Mouse (Mus musculus) CH12F3 (cell line): ENCODE measurements around the gene Dclre1c.

Experiments
- in situ Hi-C: fragments of 300-500 bp; cut with MboI; formaldehyde crosslinking; loops from 2 replicates; pipeline ENCODE4 v1.14.3; 2020; ENCODE audit warnings: low sequenced_read_pairs

The Dclre1c gene

GRCm38 (mm10) chr2:3474861-3475283 lies 50.9 kb downstream of the Dclre1c start, which contains the start of gene Suv39h2:
Gene Suv39h2 (minus strand): TSS chr2:3475031.
- in situ Hi-C loops = no loop called here

DNA sequence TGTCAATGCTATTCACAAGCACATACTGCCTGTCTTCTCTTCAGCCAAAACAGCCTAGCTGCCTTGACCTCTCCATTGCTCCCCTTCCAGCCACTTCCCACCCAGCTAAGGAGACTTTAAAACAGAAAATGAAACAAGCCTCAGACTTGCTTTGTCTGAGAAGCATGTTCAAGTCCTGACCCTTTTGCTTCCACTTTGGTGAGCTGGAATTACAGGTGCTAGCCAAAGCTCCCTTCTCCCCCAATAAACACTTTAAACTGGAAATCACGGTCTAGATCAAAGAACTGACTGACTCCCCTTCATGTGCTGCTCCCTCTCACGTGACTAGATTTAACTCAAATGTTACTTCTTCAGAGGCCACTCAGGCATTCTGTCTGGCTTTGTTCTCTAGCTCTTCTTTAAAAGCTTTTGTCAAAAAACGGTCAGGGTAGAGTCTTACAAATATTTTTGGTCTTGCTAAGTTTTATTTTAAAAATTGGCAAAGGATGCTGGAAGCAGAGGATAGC lies 51.9 kb downstream of the Dclre1c start:
- in situ Hi-C loops = no loop called here

GRCm38 (mm10) chr2:3480239-3480638 lies 56.3 kb downstream of the Dclre1c start:
- in situ Hi-C loops = no loop called here

DNA sequence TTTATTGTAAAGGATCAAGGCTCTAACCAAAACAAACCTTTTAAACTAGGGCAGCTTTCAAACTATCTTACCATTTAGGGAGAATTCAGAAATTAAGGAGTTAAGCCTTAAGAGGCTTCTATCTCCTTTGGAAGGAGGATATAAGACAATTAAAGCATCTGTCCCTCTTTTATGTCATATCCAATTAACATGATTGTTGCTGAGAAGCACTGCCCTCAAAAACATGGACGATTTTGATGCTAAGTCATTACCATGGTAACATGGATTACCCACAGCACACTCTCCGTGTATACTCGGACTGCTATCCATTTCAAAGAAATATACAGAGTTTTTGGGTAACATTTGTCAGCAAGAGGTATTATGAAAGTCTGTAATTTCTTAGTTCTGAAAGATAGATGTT lies 65.9 kb downstream of the Dclre1c start:
- in situ Hi-C loops = no loop called here

DNA sequence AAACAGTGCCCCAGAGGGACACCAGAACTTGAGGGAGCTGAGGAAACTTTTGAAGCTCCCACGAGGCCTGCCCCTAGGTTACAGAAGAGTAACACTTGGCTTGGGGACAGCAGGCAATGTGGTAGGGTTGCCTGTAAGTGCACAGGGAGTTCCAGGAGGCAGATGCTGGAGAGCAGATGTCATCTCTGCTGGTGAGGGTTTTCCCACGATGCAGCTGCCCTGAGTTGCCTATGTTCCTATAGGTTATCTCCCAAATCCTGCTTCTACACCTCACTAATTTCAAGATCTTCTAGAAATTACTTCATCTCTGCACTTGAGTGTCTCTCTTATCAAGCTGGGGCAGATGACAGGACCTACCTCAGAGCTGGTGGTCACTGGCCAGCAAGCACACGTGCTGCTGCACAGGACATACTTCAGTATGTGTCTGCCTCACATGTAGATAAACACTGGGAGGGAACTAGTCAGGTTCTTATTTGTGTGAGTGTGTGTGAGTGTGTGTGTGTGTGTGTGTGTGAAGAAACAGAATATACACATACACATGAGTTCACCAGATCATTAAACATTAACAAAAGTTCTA lies 70.0 kb downstream of the Dclre1c start:
- in situ Hi-C loops = no loop called here

- in situ Hi-C loops = no loop called here
Measured at GRCm38 (mm10) chr2:3499543-3499942, 75.6 kb downstream of the Dclre1c start.

- in situ Hi-C loops = no loop called here
Measured at GRCm38 (mm10) chr2:3500886-3501285, 77.0 kb downstream of the Dclre1c start.

DNA sequence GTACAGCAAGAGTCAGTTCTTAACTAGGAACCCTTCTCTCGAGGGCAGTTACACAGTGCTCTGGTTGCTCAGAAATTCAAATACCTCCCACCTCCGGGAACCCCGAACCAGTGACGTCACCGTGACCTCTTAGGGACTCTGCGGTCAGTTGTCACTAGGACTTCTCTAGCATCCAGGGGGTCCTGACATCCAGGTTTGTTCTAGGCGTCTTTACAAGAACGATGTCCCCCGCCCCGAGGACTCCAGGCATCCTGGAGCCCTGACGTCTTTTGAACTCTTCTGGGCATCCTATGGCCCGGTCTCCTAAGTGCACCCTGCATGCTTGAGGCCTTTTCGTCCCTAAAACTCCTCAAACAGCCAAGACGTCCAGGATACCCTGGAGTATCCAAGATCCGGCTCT lies 88.1 kb downstream of the Dclre1c start:
- in situ Hi-C loops = no loop called here

GRCm38 (mm10) chr2:3512552-3513454 lies 88.9 kb downstream of the Dclre1c start, which contains the start of the genes Gm45902, Hspa14 and Cdnf:
Gene Gm45902 (minus strand): TSS chr2:3512790.
Gene Hspa14 (minus strand): TSS chr2:3512814.
Gene Cdnf (plus strand): TSS chr2:3513030.
- in situ Hi-C loops = no loop called here
